Mouse (Mus musculus) testis, adult 2 months (tissue): ENCODE data around the gene Hoxa1.

Source experiments
- CTCF ChIP-seq: fragments of 200-500 bp; IDR thresholded peaks from 2 replicates; pipeline ENCODE4 v1.5.1; 2012; ENCODE audit warnings: low read depth, mild to moderate bottlenecking, inconsistent platforms, low read length, moderate library complexity; ENCODE audit not compliant: control insufficient read depth, insufficient read depth, insufficient replicate concordance
- POLR2A ChIP-seq: fragments of 200-500 bp; IDR thresholded peaks from 2 replicates; pipeline ENCODE4 v1.6.1; 2012; ENCODE audit warnings: low read depth, mild to moderate bottlenecking, inconsistent platforms, low read length, moderate library complexity; ENCODE audit not compliant: control insufficient read depth

- TF ChIP-seq CTCF = no peak
- TF ChIP-seq POLR2A = no peak
These were observed 5.4 kb upstream of the Hoxa1 start for GRCm38 (mm10) chr6:52163366-52164031.
